Mouse (Mus musculus) sigmoid colon, adult 10 weeks (tissue): ENCODE results near the gene Smc2. TPM values are rescaled to one million over a fixed set of nuclear protein-coding genes. Genes with fewer than 3 reads are reported as not detected.

Source experiments
- polyA plus RNA-seq: library from polyadenylated mRNA; stranded (reverse); fragments of 350-450 nt; fragmentation: Illumina TruSeq; extraction: RNeasy Lipid Tissue Mini Kit (QIAGEN cat#74804); gene quantifications from one replicate; pipeline ENCODE4 v1.2.3, GENCODE M21; 2014; ENCODE audit warnings: low read depth, low replicate concordance

Gene Smc2
- 29.8 TPM for polyA plus RNA-seq

DNA sequence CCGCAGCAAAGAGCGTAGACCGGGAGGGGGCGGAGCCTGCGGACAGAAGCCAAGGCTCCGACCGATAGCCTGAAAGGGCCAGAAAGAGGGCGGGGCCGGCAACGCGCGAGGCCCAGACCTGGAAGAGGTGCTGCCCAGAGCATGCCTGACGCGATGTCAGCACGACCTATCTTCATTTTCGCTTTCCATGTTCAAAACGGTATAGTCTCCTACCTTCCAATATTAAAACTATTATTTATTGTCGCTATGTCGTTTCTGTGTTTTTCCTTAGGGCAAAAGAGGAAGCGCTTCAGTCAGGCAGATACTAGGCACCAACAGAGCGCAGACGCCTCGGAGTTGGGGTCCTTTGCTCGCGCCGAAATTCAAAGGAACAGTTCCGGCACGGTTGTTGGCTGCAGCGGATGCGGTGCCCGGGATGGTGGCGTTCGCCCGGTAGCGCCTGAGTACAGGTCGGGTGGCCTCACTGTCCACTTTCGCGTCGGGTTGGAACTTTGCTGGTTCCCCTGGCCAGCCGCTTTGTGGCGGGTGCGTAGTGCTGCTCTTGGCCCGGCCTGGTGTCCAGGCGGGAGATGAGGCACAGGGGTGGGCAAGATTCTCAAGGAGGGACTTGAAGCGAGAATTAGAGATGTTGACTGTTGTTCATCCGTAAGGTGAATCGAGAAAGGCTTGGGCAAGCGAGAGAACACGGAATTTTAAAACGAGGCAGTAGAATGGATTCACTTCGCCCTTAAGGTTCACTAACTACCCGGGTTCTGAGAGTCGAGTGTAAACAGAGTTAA, at the start of gene Smc2:
TSS of gene Smc2 (plus strand) at position 358 of the 779 bp plus-strand sequence.

DNA sequence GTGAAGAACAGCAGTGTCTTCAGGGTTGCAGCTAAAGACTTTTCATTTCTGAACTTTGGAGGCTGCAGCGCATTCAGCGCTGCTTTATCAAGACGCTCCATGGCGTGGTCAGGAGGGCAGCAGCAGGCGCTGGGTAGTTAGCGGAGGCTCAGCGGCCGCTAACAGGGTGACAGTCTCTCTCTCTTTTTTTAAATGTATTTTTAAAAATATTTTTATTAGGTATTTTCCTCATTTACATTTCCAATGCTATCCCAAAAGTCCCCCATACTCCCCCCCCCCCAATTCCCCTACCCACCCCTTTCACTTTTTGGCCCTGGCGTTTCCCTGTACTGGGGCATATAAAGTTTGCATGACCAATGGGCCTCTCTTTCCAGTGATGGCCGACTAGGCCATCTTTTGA, 58.1 kb downstream of the Smc2 start, which contains the start of gene Vma21-ps:
TSS of gene Vma21-ps (minus strand) at position 101 of the 400 bp plus-strand sequence.

Other genes with a start within 250 kb of the Smc2 start
- gene Vma21-ps, start 58.0 kb downstream of the Smc2 start, polyA plus RNA-seq, result not detected
- gene Toporsl, start 157.0 kb downstream of the Smc2 start, polyA plus RNA-seq, result not detected